Mouse (Mus musculus): ENCODE results near the gene Cdkn1b. TPM values are rescaled to one million over a fixed set of nuclear protein-coding genes. Genes with fewer than 3 reads are reported as not detected.

The Cdkn1b gene
- polyA plus RNA-seq (2012; rRNA removed) = 45.6 and 52.7 TPM in 2 replicates

- Histone ChIP-seq H3K27ac (ENCODE audit: insufficient read depth, low read length) (peak within 1 kb of the TSS; percentile 100), H3K27me3 (ENCODE audit: control insufficient read depth, insufficient read depth, low read length) (no peaks in the 10 kb centered on the region), H3K4me3 (replicated peaks; ENCODE audit: insufficient read depth, low read depth, low read length) (peak within 1 kb of the TSS; percentile 76), H3K4me1 (ENCODE audit: control insufficient read depth, insufficient read depth, low read length) (no peaks in the 10 kb centered on the region)
- TF ChIP-seq CTCF (IDR thresholded peaks at IDR 0.05; ENCODE audit: borderline replicate concordance, insufficient read depth, low read depth, low read length) (no peak), POLR2A (IDR thresholded peaks at IDR 0.05; ENCODE audit: borderline replicate concordance, insufficient read depth, low read length) (peak; percentile 82)
- WGBS = under 1% methylated on average over 77 of the region's 77 CpGs
- peak; percentile 94 to 96 for DNase-seq
Observed at GRCm38 (mm10) chr6:134920190-134921013, at the start of gene Cdkn1b. Gene Cdkn1b (plus strand): TSS chr6:134920401.

DNA sequence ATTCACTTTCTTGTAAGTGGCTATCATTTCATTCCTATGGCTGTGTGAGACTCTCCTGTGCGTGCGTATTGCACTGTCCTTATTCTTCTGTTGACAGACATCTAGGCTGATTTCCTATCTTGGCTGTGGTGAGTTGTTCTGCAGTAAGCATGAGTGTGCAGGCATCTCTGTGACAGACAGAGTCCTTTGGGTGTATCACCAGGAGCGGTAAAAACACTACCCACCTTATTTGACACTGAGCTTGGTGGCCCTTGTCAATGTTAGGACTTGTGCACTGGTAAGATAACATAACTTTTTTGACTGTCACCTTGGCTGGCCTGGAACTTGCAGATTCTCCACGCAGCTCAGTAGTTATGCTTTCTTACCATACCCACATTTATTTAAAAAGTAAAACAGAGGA is 49.3 kb upstream of the Cdkn1b start:
- no peak for DNase-seq
- no peak overlapping the region for H3K27ac ChIP-seq (ENCODE audit: insufficient read depth, low read length)
- H3K4me1 ChIP-seq (ENCODE audit: control insufficient read depth, insufficient read depth, low read length) = no peaks in the 10 kb centered on the region
- no peak overlapping the region for H3K4me3 ChIP-seq (replicated peaks; ENCODE audit: insufficient read depth, low read depth, low read length)
- TF ChIP-seq CTCF (IDR thresholded peaks at IDR 0.05; ENCODE audit: borderline replicate concordance, insufficient read depth, low read depth, low read length) = no peak
- TF ChIP-seq POLR2A (IDR thresholded peaks at IDR 0.05; ENCODE audit: borderline replicate concordance, insufficient read depth, low read length) = no peak
- H3K27me3 ChIP-seq (ENCODE audit: control insufficient read depth, insufficient read depth, low read length) = no peaks in the 10 kb centered on the region
- 92% methylated on average over 4 of the region's 4 CpGs for WGBS

- no peak overlapping the region for H3K4me3 ChIP-seq (replicated peaks; ENCODE audit: insufficient read depth, low read depth, low read length)
- H3K27ac ChIP-seq (ENCODE audit: insufficient read depth, low read length) = no peak overlapping the region
- no peak for TF ChIP-seq POLR2A (IDR thresholded peaks at IDR 0.05; ENCODE audit: borderline replicate concordance, insufficient read depth, low read length)
- TF ChIP-seq CTCF (IDR thresholded peaks at IDR 0.05; ENCODE audit: borderline replicate concordance, insufficient read depth, low read depth, low read length) = no peak
- H3K4me1 ChIP-seq (ENCODE audit: control insufficient read depth, insufficient read depth, low read length) = 0 out of 2 replicates have a peak, but pooled peaks cover 4% of the 10 kb centered on the region
- 96% methylated on average over 2 of the region's 2 CpGs for WGBS
- DNase-seq = no peak
- H3K27me3 ChIP-seq (ENCODE audit: control insufficient read depth, insufficient read depth, low read length) = no peaks in the 10 kb centered on the region
Observed at GRCm38 (mm10) chr6:134872236-134872635, 48.0 kb upstream of the Cdkn1b start.

DNA sequence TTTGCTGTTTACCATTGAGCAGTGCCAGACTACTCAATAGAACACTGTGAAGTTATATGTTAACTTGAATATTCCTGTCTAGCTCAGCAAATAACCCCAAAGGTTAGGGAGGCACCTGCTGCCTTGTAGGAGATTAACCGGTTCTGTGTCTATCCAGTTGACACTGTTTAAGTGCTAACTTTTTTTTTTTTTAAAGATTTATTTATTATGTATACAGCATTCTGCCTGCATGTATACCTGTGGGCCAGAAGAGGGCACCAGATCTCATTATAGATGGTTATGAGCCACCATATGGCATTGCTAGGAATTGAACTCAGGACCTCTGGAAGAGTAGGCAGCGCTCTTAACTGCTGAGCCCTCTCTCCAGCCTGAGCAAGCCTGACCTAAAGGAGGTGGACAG is 47.2 kb upstream of the Cdkn1b start:
- Histone ChIP-seq H3K4me1 (ENCODE audit: control insufficient read depth, insufficient read depth, low read length) (0 out of 2 replicates have a peak, but pooled peaks cover 4% of the 10 kb centered on the region), H3K27me3 (ENCODE audit: control insufficient read depth, insufficient read depth, low read length) (no peaks in the 10 kb centered on the region), H3K27ac (ENCODE audit: insufficient read depth, low read length) (no peak overlapping the region), H3K4me3 (replicated peaks; ENCODE audit: insufficient read depth, low read depth, low read length) (no peak overlapping the region)
- DNase-seq = no peak
- 85% methylated on average over 2 of the region's 2 CpGs for WGBS
- TF ChIP-seq CTCF (IDR thresholded peaks at IDR 0.05; ENCODE audit: borderline replicate concordance, insufficient read depth, low read depth, low read length) (peak; percentile 28; the same call in 1 of the 2 replicates), POLR2A (IDR thresholded peaks at IDR 0.05; ENCODE audit: borderline replicate concordance, insufficient read depth, low read length) (no peak)

DNA sequence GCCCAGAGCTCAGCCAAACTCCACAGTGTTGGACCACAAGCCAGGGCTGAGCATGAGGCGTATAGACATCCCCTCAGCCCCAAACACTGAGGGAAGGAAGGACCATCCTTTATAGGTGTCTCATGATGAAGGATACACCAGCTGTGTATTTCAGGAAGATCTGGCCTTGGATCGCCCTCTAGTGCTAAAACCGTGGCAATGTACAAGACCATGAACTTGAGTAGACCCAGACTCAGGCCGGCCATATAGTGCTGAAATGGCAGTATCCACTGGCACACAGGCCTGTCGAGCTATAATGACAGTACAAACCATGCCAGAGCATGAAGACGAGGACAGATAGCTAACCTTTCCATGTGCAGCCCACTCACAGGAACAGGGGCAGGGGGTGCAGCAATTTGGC is 43.4 kb upstream of the Cdkn1b start:
- TF ChIP-seq POLR2A (IDR thresholded peaks at IDR 0.05; ENCODE audit: borderline replicate concordance, insufficient read depth, low read length) (no peak), CTCF (IDR thresholded peaks at IDR 0.05; ENCODE audit: borderline replicate concordance, insufficient read depth, low read depth, low read length) (peak; percentile 18; the same call in 1 of the 2 replicates)
- no peak overlapping the region for H3K4me3 ChIP-seq (replicated peaks; ENCODE audit: insufficient read depth, low read depth, low read length)
- H3K27ac ChIP-seq (ENCODE audit: insufficient read depth, low read length) = no peak overlapping the region
- WGBS = 69% methylated on average over 6 of the region's 6 CpGs
- DNase-seq = no peak
- no peaks in the 10 kb centered on the region for H3K27me3 ChIP-seq (ENCODE audit: control insufficient read depth, insufficient read depth, low read length)
- H3K4me1 ChIP-seq (ENCODE audit: control insufficient read depth, insufficient read depth, low read length) = peaks cover 19% of the 10 kb centered on the region

- Histone ChIP-seq H3K27ac (ENCODE audit: insufficient read depth, low read length) (no peak overlapping the region), H3K4me1 (ENCODE audit: control insufficient read depth, insufficient read depth, low read length) (peaks cover 19% of the 10 kb centered on the region), H3K4me3 (replicated peaks; ENCODE audit: insufficient read depth, low read depth, low read length) (no peak overlapping the region), H3K27me3 (ENCODE audit: control insufficient read depth, insufficient read depth, low read length) (no peaks in the 10 kb centered on the region)
- no peak for DNase-seq
- TF ChIP-seq CTCF (IDR thresholded peaks at IDR 0.05; ENCODE audit: borderline replicate concordance, insufficient read depth, low read depth, low read length) (no peak), POLR2A (IDR thresholded peaks at IDR 0.05; ENCODE audit: borderline replicate concordance, insufficient read depth, low read length) (no peak)
- WGBS = 90% methylated on average over 4 of the region's 4 CpGs
Observed at GRCm38 (mm10) chr6:134877276-134877675, 42.9 kb upstream of the Cdkn1b start.

GRCm38 (mm10) chr6:134877892-134878291 is 42.3 kb upstream of the Cdkn1b start:
- H3K27me3 ChIP-seq (ENCODE audit: control insufficient read depth, insufficient read depth, low read length) = no peaks in the 10 kb centered on the region
- 24% methylated on average over 1 of the region's 1 CpGs for WGBS
- no peak overlapping the region for H3K4me3 ChIP-seq (replicated peaks; ENCODE audit: insufficient read depth, low read depth, low read length)
- peaks cover 19% of the 10 kb centered on the region for H3K4me1 ChIP-seq (ENCODE audit: control insufficient read depth, insufficient read depth, low read length)
- H3K27ac ChIP-seq (ENCODE audit: insufficient read depth, low read length) = no peak overlapping the region
- TF ChIP-seq CTCF (IDR thresholded peaks at IDR 0.05; ENCODE audit: borderline replicate concordance, insufficient read depth, low read depth, low read length) = no peak
- no peak for TF ChIP-seq POLR2A (IDR thresholded peaks at IDR 0.05; ENCODE audit: borderline replicate concordance, insufficient read depth, low read length)
- DNase-seq = peak; percentile 64 to 87

- no peak overlapping the region for H3K27ac ChIP-seq (ENCODE audit: insufficient read depth, low read length)
- no peak overlapping the region for H3K4me3 ChIP-seq (replicated peaks; ENCODE audit: insufficient read depth, low read depth, low read length)
- no peak for DNase-seq
- peaks cover 19% of the 10 kb centered on the region for H3K4me1 ChIP-seq (ENCODE audit: control insufficient read depth, insufficient read depth, low read length)
- 63% methylated on average over 5 of the region's 5 CpGs for WGBS
- TF ChIP-seq POLR2A (IDR thresholded peaks at IDR 0.05; ENCODE audit: borderline replicate concordance, insufficient read depth, low read length) = no peak
- TF ChIP-seq CTCF (IDR thresholded peaks at IDR 0.05; ENCODE audit: borderline replicate concordance, insufficient read depth, low read depth, low read length) = no peak
- no peaks in the 10 kb centered on the region for H3K27me3 ChIP-seq (ENCODE audit: control insufficient read depth, insufficient read depth, low read length)
Observed at GRCm38 (mm10) chr6:134879556-134879955, 40.6 kb upstream of the Cdkn1b start.
